Mouse (Mus musculus) forebrain, postnatal 0 days (tissue): Measurements from ENCODE around the gene Il4i1. TPM values are rescaled to one million over a fixed set of nuclear protein-coding genes. Genes with fewer than 3 reads are reported as not detected.
A peak's percentile ranks its signal among the peaks of the same experiment; 100 is the strongest.

Experiments used
- ATAC-seq: fragments of 200-750 bp; cut with Nextera tagmentation; 2 replicates; pipeline ENCODE4 v1.8.0; 2017; ENCODE audit warnings: mild to moderate bottlenecking, moderate library complexity
- DNase-seq: peaks from one replicate; pipeline ENCODE4 v3.0.0-alpha.2; 2015
- H3K27ac ChIP-seq: fragments of 300-500 bp; sonication (generic); 2 replicates; pipeline ENCODE4 v1.5.1; 2014; ENCODE audit warnings: low read depth, mild to moderate bottlenecking, antibody characterized with exemption, low read length, moderate library complexity, mixed read lengths
- H3K27me3 ChIP-seq: fragments of 300-500 bp; sonication (generic); 2 replicates; pipeline ENCODE4 v1.6.1; 2014; ENCODE audit warnings: mild to moderate bottlenecking, low read length, mixed read lengths; ENCODE audit not compliant: insufficient read depth
- H3K36me3 ChIP-seq: fragments of 300-500 bp; sonication (generic); 2 replicates; pipeline ENCODE4 v1.6.1; 2014; ENCODE audit warnings: mild to moderate bottlenecking, moderate library complexity; ENCODE audit not compliant: insufficient read depth
- H3K4me1 ChIP-seq: fragments of 300-500 bp; sonication (generic); 2 replicates; pipeline ENCODE4 v1.6.1; 2014; ENCODE audit warnings: antibody characterized with exemption; ENCODE audit not compliant: insufficient read depth
- H3K4me2 ChIP-seq: fragments of 300-500 bp; sonication (generic); 2 replicates; pipeline ENCODE4 v1.6.1; 2014; ENCODE audit warnings: low read depth, mild to moderate bottlenecking, moderate library complexity
- H3K4me3 ChIP-seq: fragments of 300-500 bp; sonication (generic); 2 replicates; pipeline ENCODE4 v1.5.1; 2014; ENCODE audit warnings: low read depth, low read length, mixed read lengths
- H3K9ac ChIP-seq: fragments of 300-500 bp; sonication (generic); 2 replicates; pipeline ENCODE4 v1.6.1; 2014; ENCODE audit warnings: mild to moderate bottlenecking
- H3K9me3 ChIP-seq: fragments of 300-500 bp; sonication (generic); 2 replicates; pipeline ENCODE4 v1.6.1; 2016; ENCODE audit warnings: low read length
- CTCF ChIP-seq: sonication (generic); IDR thresholded peaks from 2 replicates; pipeline ENCODE4 v1.5.1; 2016; ENCODE audit warnings: antibody characterized with exemption, control low read depth, low read depth
- WGBS: fragments of 180-500 bp; shearing (Covaris S2); extraction: QIAGEN DNeasy Blood & Tissue Kit; methylation state at CpG from one replicate; pipeline ENCODE4 v1.1.7; 2014; 5-methylcytosine and 5-hydroxymethylcytosine counted together
- polyA plus RNA-seq: library from polyadenylated mRNA; unstranded; fragments of >200 nt; fragmentation: Nextera tagmentation; extraction: Ambion mirVana; gene quantifications from 2 replicates; pipeline ENCODE4 v1.2.1, GENCODE M21; 2015
- total RNA-seq: library from RNA; depleted of rRNA; stranded (reverse); fragments of >200 nt; gene quantifications from 2 replicates; pipeline ENCODE4 v1.2.3, GENCODE M21; 2014

The Il4i1 gene
- total and polyA plus RNA-seq, 2 experiments from 2014 or later, result 0.21 to 1.3 TPM

GRCm38 (mm10) chr7:44818164-44818563 is 2.0 kb downstream of the Il4i1 start:
- Histone ChIP-seq H3K4me2 (peak overlapping the region; percentile 58), H3K27me3 (no peaks in the 10 kb centered on the region), H3K36me3 (0 out of 2 replicates have a peak, but pooled peaks cover 4% of the 10 kb centered on the region), H3K27ac (peak overlapping the region; percentile 40; the same call in 1 of the 2 replicates), H3K9ac (peak overlapping the region; percentile 32; the same call in 1 of the 2 replicates), H3K4me3 (peak overlapping the region; percentile 89; the same call in 1 of the 2 replicates), H3K9me3 (no peaks in the 10 kb centered on the region), H3K4me1 (peaks cover 21% of the 10 kb centered on the region)
- ATAC-seq (no peak), DNase-seq (peak; percentile 56)
- WGBS, result 6% methylated on average over 2 of the region's 2 CpGs
- TF ChIP-seq CTCF, result peak; percentile 68

- TF ChIP-seq CTCF, result no peak
- peak overlapping the region; percentile 32 for H3K9ac ChIP-seq
- H3K27ac ChIP-seq, result 0 out of 2 replicates have a peak overlapping the region, but pooled peaks have one; percentile 40
- no peaks in the 10 kb centered on the region for H3K9me3 ChIP-seq
- no peaks in the 10 kb centered on the region for H3K27me3 ChIP-seq
- WGBS, result 24% methylated on average over 6 of the region's 6 CpGs
- no peak for DNase-seq
- ATAC-seq, result no peak
- peak overlapping the region; percentile 58 for H3K4me2 ChIP-seq
- H3K4me3 ChIP-seq, result peak overlapping the region; percentile 0; the same call in 1 of the 2 replicates
- 0 out of 2 replicates have a peak, but pooled peaks cover 4% of the 10 kb centered on the region for H3K36me3 ChIP-seq
- peaks cover 21% of the 10 kb centered on the region for H3K4me1 ChIP-seq
Measured at GRCm38 (mm10) chr7:44818751-44819235, 2.6 kb downstream of the Il4i1 start.

GRCm38 (mm10) chr7:44819391-44819790 is 3.2 kb downstream of the Il4i1 start:
- peak overlapping the region; percentile 0; the same call in 1 of the 2 replicates for H3K4me3 ChIP-seq
- TF ChIP-seq CTCF, result no peak
- peak overlapping the region; percentile 32 for H3K9ac ChIP-seq
- H3K4me2 ChIP-seq, result peak overlapping the region; percentile 58; the same call in 1 of the 2 replicates
- DNase-seq (no peak), ATAC-seq (no peak)
- no peaks in the 10 kb centered on the region for H3K27me3 ChIP-seq
- WGBS, result 83% methylated on average over 2 of the region's 2 CpGs
- peaks cover 21% of the 10 kb centered on the region for H3K4me1 ChIP-seq
- H3K27ac ChIP-seq, result no peak overlapping the region
- no peaks in the 10 kb centered on the region for H3K36me3 ChIP-seq
- no peaks in the 10 kb centered on the region for H3K9me3 ChIP-seq

- 64% methylated on average over 5 of the region's 5 CpGs for WGBS
- no peak overlapping the region for H3K27ac ChIP-seq
- no peak overlapping the region for H3K4me3 ChIP-seq
- ATAC-seq, result no peak
- H3K27me3 ChIP-seq, result no peaks in the 10 kb centered on the region
- H3K9ac ChIP-seq, result no peak overlapping the region
- no peaks in the 10 kb centered on the region for H3K36me3 ChIP-seq
- no peak for TF ChIP-seq CTCF
- no peak overlapping the region for H3K4me2 ChIP-seq
- H3K9me3 ChIP-seq, result no peaks in the 10 kb centered on the region
- peaks cover 21% of the 10 kb centered on the region for H3K4me1 ChIP-seq
- DNase-seq, result no peak
Measured at GRCm38 (mm10) chr7:44819863-44820262, 3.7 kb downstream of the Il4i1 start.

GRCm38 (mm10) chr7:44820525-44820924 is 4.3 kb downstream of the Il4i1 start:
- ATAC-seq, result no peak

GRCm38 (mm10) chr7:44821666-44822448 is 5.7 kb downstream of the Il4i1 start:
- H3K4me3 ChIP-seq, result no peak overlapping the region
- no peaks in the 10 kb centered on the region for H3K27me3 ChIP-seq
- H3K9ac ChIP-seq, result no peak overlapping the region
- no peaks in the 10 kb centered on the region for H3K9me3 ChIP-seq
- no peaks in the 10 kb centered on the region for H3K36me3 ChIP-seq
- H3K27ac ChIP-seq, result no peak overlapping the region
- H3K4me2 ChIP-seq, result no peak overlapping the region
- DNase-seq (no peak), ATAC-seq (no peak)
- 86% methylated on average over 7 of the region's 7 CpGs for WGBS
- peaks cover 17% of the 10 kb centered on the region for H3K4me1 ChIP-seq
- TF ChIP-seq CTCF, result no peak

More at GRCm38 (mm10) chr7:44820525-44820924, 4.3 kb downstream of the Il4i1 start:
- Histone ChIP-seq H3K9ac (no peak overlapping the region), H3K4me1 (peaks cover 17% of the 10 kb centered on the region), H3K4me2 (no peak overlapping the region), H3K36me3 (no peaks in the 10 kb centered on the region), H3K27ac (no peak overlapping the region), H3K27me3 (no peaks in the 10 kb centered on the region), H3K9me3 (no peaks in the 10 kb centered on the region), H3K4me3 (no peak overlapping the region)
- 83% methylated on average over 3 of the region's 3 CpGs for WGBS
- no peak for TF ChIP-seq CTCF
- DNase-seq, result no peak

- DNase-seq, result no peak
- peak; percentile 46 for TF ChIP-seq CTCF
- Histone ChIP-seq H3K36me3 (peaks cover 4% of the 10 kb centered on the region; the same call in 1 of the 2 replicates), H3K27me3 (no peaks in the 10 kb centered on the region), H3K9ac (no peak overlapping the region), H3K27ac (no peak overlapping the region), H3K4me1 (0 out of 2 replicates have a peak, but pooled peaks cover 4% of the 10 kb centered on the region), H3K4me2 (no peak overlapping the region), H3K9me3 (no peaks in the 10 kb centered on the region), H3K4me3 (no peak overlapping the region)
- WGBS, result 23% methylated on average over 7 of the region's 7 CpGs
- no peak for ATAC-seq
Measured at GRCm38 (mm10) chr7:44823409-44823808, 7.2 kb downstream of the Il4i1 start.
